Comparison of ENCODE assay signal across 8 mouse cellular contexts in genomic region chr17:29513044-29513730, GRCm38 (mm10). TPM values are rescaled to one million over a fixed set of nuclear protein-coding genes. Genes with fewer than 3 reads are reported as not detected.
DNase-seq lines count a peak whose midpoint lies in the region; ATAC-seq and TF ChIP-seq lines count a peak whose summit lies in the region.
"Had no signal": no experiment of that assay in that cellular context is flagged by ENCODE, and none has a peak within 500 bp of the region (broad histone marks: within the 10 kb centered on the region; RNA-seq: fewer than 3 reads in every experiment).

No protein-coding gene starts in this region.

- peak overlapping the region; percentile 34; the same call in 1 of the 2 replicates for H3K27ac ChIP-seq in CH12.LX (ENCODE audit: insufficient read depth, low read depth)
- H3K27ac ChIP-seq in forebrain, embryonic 11.5 days (ENCODE audit: low read depth, low read length), result no peak overlapping the region
- no peak overlapping the region for H3K27ac ChIP-seq in limb, embryonic 12.5 days
- no peak overlapping the region for H3K27ac ChIP-seq in midbrain, embryonic 14.5 days (replicated peaks; ENCODE audit: low read depth, low read length)
- H3K27ac ChIP-seq in thymus, adult 2 months (ENCODE audit: control insufficient read depth, insufficient read depth, low read length), result no peak overlapping the region

- DNase-seq in CH12.LX (ENCODE audit: extremely low read depth), result peak; percentile 88
- peak; percentile 74 for DNase-seq in T-cell, adult 2 months (ENCODE audit: low spot score)
- DNase-seq in forebrain, embryonic 11.5 days (ENCODE audit: low spot score), result peak; percentile 78
- peak; percentile 73 for DNase-seq in midbrain, embryonic 14.5 days
- DNase-seq in thymus, adult 2 months, result peak; percentile 78

- H3K4me2 ChIP-seq in CH12.LX (ENCODE audit: insufficient read depth, low read depth, poor library complexity, severe bottlenecking), result peak overlapping the region; percentile 18; the same call in 1 of the 2 replicates
- H3K4me2 ChIP-seq in forebrain, embryonic 11.5 days (ENCODE audit: low read depth, low read length, severe bottlenecking), result no peak overlapping the region
- no peak overlapping the region for H3K4me2 ChIP-seq in limb, embryonic 12.5 days
- no peak overlapping the region for H3K4me2 ChIP-seq in midbrain, embryonic 14.5 days (ENCODE audit: low read length)

- H3K27me3 ChIP-seq in CH12.LX (replicated peaks), result no peaks in the 10 kb centered on the region
- H3K27me3 ChIP-seq in forebrain, embryonic 11.5 days (ENCODE audit: control insufficient read depth, insufficient read depth, low read length), result no peaks in the 10 kb centered on the region
- H3K27me3 ChIP-seq in limb, embryonic 12.5 days, result no peaks in the 10 kb centered on the region
- H3K27me3 ChIP-seq in midbrain, embryonic 14.5 days (ENCODE audit: control insufficient read depth, insufficient read depth, low read length), result no peaks in the 10 kb centered on the region
- H3K27me3 ChIP-seq in thymus, adult 2 months (ENCODE audit: control insufficient read depth, insufficient read depth, low read length), result no peaks in the 10 kb centered on the region

- peak; percentile 36; the same call in 1 of the 2 replicates for ATAC-seq in forebrain, embryonic 11.5 days (replicated peaks; ENCODE audit: low FRiP score)
- peak; percentile 86 to 92 for ATAC-seq in hematopoietic stem cell, adult 5-6 weeks (replicated peaks in 1 of 2; ENCODE audit: insufficient read depth in 1 of 2, low FRiP score in 2 of 2, low TSS enrichment in 1 of 2, low read depth in 1 of 2, poor library complexity in 2 of 2, severe bottlenecking in 2 of 2)
- 0 out of 2 replicates have a peak, but pooled peaks have one; percentile 46 for ATAC-seq in limb, embryonic 12.5 days (ENCODE audit: insufficient number of reproducible peaks, insufficient read depth, low FRiP score, low TSS enrichment, low read depth)
- no peak for ATAC-seq in midbrain, embryonic 14.5 days (ENCODE audit: low FRiP score, low TSS enrichment)

- WGBS in forebrain, embryonic 11.5 days, result 43% methylated on average over 13 of the region's 13 CpGs
- 37% methylated on average over 13 of the region's 13 CpGs for WGBS in limb, embryonic 12.5 days
- 41% methylated on average over 13 of the region's 13 CpGs for WGBS in midbrain, embryonic 14.5 days
- 53% methylated on average over 13 of the region's 13 CpGs for WGBS in thymus, adult 2 months

- 0 out of 2 replicates have a peak, but pooled peaks have one; percentile 18 for TF ChIP-seq EP300 in CH12.LX (IDR thresholded peaks at IDR 0.05; ENCODE audit: low read length)

- TF ChIP-seq POLR2A in CH12.LX (IDR thresholded peaks at IDR 0.05; ENCODE audit: low read depth, low read length), result peak; percentile 50
- no peak for TF ChIP-seq POLR2A in thymus, adult 2 months (IDR thresholded peaks at IDR 0.05; ENCODE audit: control insufficient read depth, extremely low read depth, insufficient read depth, low read length, poor library complexity)

- H3K36me3 ChIP-seq in CH12.LX (replicated peaks in 1 of 2; ENCODE audit: control insufficient read depth in 1 of 2, insufficient read depth in 1 of 2, low read length in 1 of 2), result no peaks in the 10 kb centered on the region
- no peaks in the 10 kb centered on the region for H3K36me3 ChIP-seq in forebrain, embryonic 11.5 days (ENCODE audit: control insufficient read depth, insufficient read depth, low read length)
- no peaks in the 10 kb centered on the region for H3K36me3 ChIP-seq in limb, embryonic 12.5 days
- no peaks in the 10 kb centered on the region for H3K36me3 ChIP-seq in midbrain, embryonic 14.5 days (ENCODE audit: control insufficient read depth, insufficient read depth, low read length)
- H3K36me3 ChIP-seq in thymus, adult 2 months (ENCODE audit: control insufficient read depth, insufficient read depth, low read length), result no peaks in the 10 kb centered on the region

- peaks cover 12 to 48% of the 10 kb centered on the region in 2 experiments for H3K4me1 ChIP-seq in CH12.LX (ENCODE audit: control insufficient read depth in 1 of 2, insufficient read depth in 2 of 2)
- no peaks in the 10 kb centered on the region for H3K4me1 ChIP-seq in forebrain, embryonic 11.5 days (replicated peaks; ENCODE audit: control insufficient read depth, insufficient read depth, low read length)
- H3K4me1 ChIP-seq in limb, embryonic 12.5 days (replicated peaks), result no peaks in the 10 kb centered on the region
- H3K4me1 ChIP-seq in midbrain, embryonic 14.5 days (ENCODE audit: control insufficient read depth, insufficient read depth, low read length), result no peaks in the 10 kb centered on the region
- no peaks in the 10 kb centered on the region; the same call in 1 of the 2 replicates for H3K4me1 ChIP-seq in thymus, adult 2 months (replicated peaks; ENCODE audit: control insufficient read depth, insufficient read depth, low read length)

- TF ChIP-seq RAD21 in CH12.LX (IDR thresholded peaks at IDR 0.05; ENCODE audit: low read depth, low read length), result peak; percentile 100

- no peaks in the 10 kb centered on the region for H3K9me3 ChIP-seq in CH12.LX (replicated peaks; ENCODE audit: low read length)
- no peaks in the 10 kb centered on the region for H3K9me3 ChIP-seq in forebrain, embryonic 11.5 days (ENCODE audit: control insufficient read depth, low read length)
- no peaks in the 10 kb centered on the region for H3K9me3 ChIP-seq in limb, embryonic 12.5 days
- no peaks in the 10 kb centered on the region for H3K9me3 ChIP-seq in midbrain, embryonic 14.5 days (ENCODE audit: control insufficient read depth, low read length)

- dilution Hi-C loops in CH12.LX (cut with MboI; ENCODE audit: extremely low pct_ligation_motif_present, extremely low pct_unique_long_range_greater_than_20kb, low sequenced_read_pairs), result no loop called here

- TF ChIP-seq CTCF in CH12.LX (conservative IDR thresholded peaks at IDR 0.05 in 1 of 2, IDR thresholded peaks at IDR 0.05 in 1 of 2; ENCODE audit: low read depth in 2 of 2, low read length in 2 of 2), result peak; percentile 24 to 99; a peak in 3 of 4 replicates
- TF ChIP-seq CTCF in thymus, adult 2 months (IDR thresholded peaks at IDR 0.05; ENCODE audit: borderline replicate concordance, control insufficient read depth, extremely low read depth, insufficient read depth, low read length, poor library complexity), result peak; percentile 67; the same call in 1 of the 2 replicates

- no peak overlapping the region for H3K4me3 ChIP-seq in CH12.LX (replicated peaks in 1 of 3; ENCODE audit: low read depth in 2 of 3, low read length in 2 of 3, poor library complexity in 1 of 3)
- H3K4me3 ChIP-seq in forebrain, embryonic 11.5 days (ENCODE audit: low read depth, low read length), result no peak overlapping the region
- H3K4me3 ChIP-seq in limb, embryonic 12.5 days (replicated peaks), result no peak overlapping the region
- H3K4me3 ChIP-seq in midbrain, embryonic 14.5 days (replicated peaks; ENCODE audit: low read depth, low read length), result no peak overlapping the region
- H3K4me3 ChIP-seq in thymus, adult 2 months (ENCODE audit: control insufficient read depth, insufficient read depth, low read length), result no peak overlapping the region

- in situ Hi-C loops in CH12.LX (cut with MboI; ENCODE audit: low pct_ligation_motif_present, low pct_unique_long_range_greater_than_20kb, low sequenced_read_pairs), result loop anchor here (5.0 kb wide), 2 partner anchors 251 to 336 kb away; partner anchors contain the start of gene Ppil1

- no peak overlapping the region for H3K9ac ChIP-seq in CH12.LX (ENCODE audit: insufficient read depth, low read depth)
- H3K9ac ChIP-seq in forebrain, embryonic 11.5 days (ENCODE audit: low read length), result no peak overlapping the region
- no peak overlapping the region for H3K9ac ChIP-seq in limb, embryonic 12.5 days (replicated peaks)
- no peak overlapping the region for H3K9ac ChIP-seq in midbrain, embryonic 14.5 days (replicated peaks; ENCODE audit: low read length)

- no peaks in the 10 kb centered on the region for H3K79me2 ChIP-seq in CH12.LX (replicated peaks; ENCODE audit: control insufficient read depth, extremely low read depth, insufficient read depth, poor library complexity, severe bottlenecking)

RNA-seq across cellular contexts. Expression of gene Pim1, which starts 22.6 kb away (rescaled TPM):
- total RNA-seq in CH12.LX (2012; rRNA removed), result 141 and 178 TPM in 2 replicates
- 72.7 and 75.8 TPM in 2 replicates for total RNA-seq in CH12.LX (2014; rRNA removed)
- 121 and 133 TPM in 2 replicates for polyA plus RNA-seq in CH12.LX (2012; ENCODE audit: insufficient read length, low read depth)
- polyA plus RNA-seq in forebrain, embryonic 11.5 days (2014; fragmentation: Nextera tagmentation; extraction: Ambion mirVana), result 21.1 and 22.5 TPM in 2 replicates
- total RNA-seq in hematopoietic stem cell, adult 5-6 weeks (2017), result 426 and 588 TPM in 2 replicates
- 21.4 and 24.2 TPM in 2 replicates for polyA plus RNA-seq in limb, embryonic 12.5 days (2016; fragmentation: Nextera tagmentation; extraction: Ambion mirVana)
- polyA plus RNA-seq in midbrain, embryonic 14.5 days (2014; fragmentation: Nextera tagmentation; extraction: Ambion mirVana), result 10.1 and 10.3 TPM in 2 replicates
- 92.7 and 128 TPM in 2 replicates for polyA plus RNA-seq in thymus, adult 2 months (2012; rRNA removed)

RNA-seq across cellular contexts. Expression of gene Gm17657, which starts 36.3 kb away (rescaled TPM):
- total RNA-seq in CH12.LX (2012; rRNA removed) (0.21 and 0.50 TPM in 2 replicates), CH12.LX (2014; rRNA removed) (not detected in 2 replicates)
- 0.16 and 0.20 TPM in 2 replicates for polyA plus RNA-seq in CH12.LX (2012; ENCODE audit: insufficient read length, low read depth)
- polyA plus RNA-seq in forebrain, embryonic 11.5 days (2014; fragmentation: Nextera tagmentation; extraction: Ambion mirVana), result not detected in 2 replicates
- total RNA-seq in hematopoietic stem cell, adult 5-6 weeks (2017), result 0.31 TPM in 1 of 2 replicates, not detected in the other
- not detected in 2 replicates for polyA plus RNA-seq in limb, embryonic 12.5 days (2016; fragmentation: Nextera tagmentation; extraction: Ambion mirVana)
- not detected in 2 replicates for polyA plus RNA-seq in midbrain, embryonic 14.5 days (2014; fragmentation: Nextera tagmentation; extraction: Ambion mirVana)
- polyA plus RNA-seq in thymus, adult 2 months (2012; rRNA removed), result not detected in 2 replicates
- total RNA-seq: left cerebral cortex, postnatal 25 days had no signal

RNA-seq across cellular contexts. Expression of gene Tbc1d22b, which starts 36.4 kb away (rescaled TPM):
- 6.6 and 7.3 TPM in 2 replicates for total RNA-seq in CH12.LX (2012; rRNA removed)
- total RNA-seq in CH12.LX (2014; rRNA removed), result 3.1 and 3.8 TPM in 2 replicates
- 13.4 and 17.3 TPM in 2 replicates for polyA plus RNA-seq in CH12.LX (2012; ENCODE audit: insufficient read length, low read depth)
- polyA plus RNA-seq in forebrain, embryonic 11.5 days (2014; fragmentation: Nextera tagmentation; extraction: Ambion mirVana), result 20.9 and 21.9 TPM in 2 replicates
- total RNA-seq in hematopoietic stem cell, adult 5-6 weeks (2017), result 5.8 and 7.8 TPM in 2 replicates
- 16.3 and 22.5 TPM in 2 replicates for polyA plus RNA-seq in limb, embryonic 12.5 days (2016; fragmentation: Nextera tagmentation; extraction: Ambion mirVana)
- 25.8 and 27.7 TPM in 2 replicates for polyA plus RNA-seq in midbrain, embryonic 14.5 days (2014; fragmentation: Nextera tagmentation; extraction: Ambion mirVana)
- polyA plus RNA-seq in thymus, adult 2 months (2012; rRNA removed), result 47.8 and 55.8 TPM in 2 replicates

RNA-seq across cellular contexts. Expression of gene Tmem217, which starts 39.0 kb away (rescaled TPM):
- total RNA-seq in CH12.LX (2012; rRNA removed) (0.76 and 0.97 TPM in 2 replicates), CH12.LX (2014; rRNA removed) (not detected in 2 replicates)
- polyA plus RNA-seq in CH12.LX (2012; ENCODE audit: insufficient read length, low read depth), result 0.26 TPM in 1 of 2 replicates, not detected in the other
- polyA plus RNA-seq in forebrain, embryonic 11.5 days (2014; fragmentation: Nextera tagmentation; extraction: Ambion mirVana), result 0.55 and 0.71 TPM in 2 replicates
- total RNA-seq in hematopoietic stem cell, adult 5-6 weeks (2017), result not detected in 2 replicates
- polyA plus RNA-seq in limb, embryonic 12.5 days (2016; fragmentation: Nextera tagmentation; extraction: Ambion mirVana), result 1.8 and 2.4 TPM in 2 replicates
- polyA plus RNA-seq in midbrain, embryonic 14.5 days (2014; fragmentation: Nextera tagmentation; extraction: Ambion mirVana), result 0.43 and 0.49 TPM in 2 replicates
- 0.49 and 0.62 TPM in 2 replicates for polyA plus RNA-seq in thymus, adult 2 months (2012; rRNA removed)
- total RNA-seq: left cerebral cortex, postnatal 25 days had no signal
